Mouse (Mus musculus) megakaryocyte, embryonic 14.5 days (primary cell): ENCODE results near the gene Arv1.

Experiments
- FLI1 ChIP-seq: IDR thresholded peaks from 2 replicates; pipeline ENCODE4 v1.6.1; 2012; ENCODE audit warnings: low read length, inconsistent platforms, mixed read lengths
- GATA1 ChIP-seq: IDR thresholded peaks from 3 replicates; pipeline ENCODE4 v1.6.1; 2012; ENCODE audit warnings: mixed read lengths, low read length, inconsistent platforms, borderline replicate concordance

GRCm38 (mm10) chr8:124758544-124758943 lies 36.6 kb downstream of the Arv1 start:
- no peak for TF ChIP-seq GATA1
- TF ChIP-seq FLI1: no peak
